Mouse (Mus musculus) testis, adult 2 months (tissue): ENCODE data around the gene Ostm1. TPM values are rescaled to one million over a fixed set of nuclear protein-coding genes. Genes with fewer than 3 reads are reported as not detected.

Experiments
- H3K27ac ChIP-seq: fragments of 200-500 bp; 2 replicates; pipeline ENCODE4 v1.5.1; 2012; ENCODE audit warnings: low read depth, low read length; ENCODE audit not compliant: control insufficient read depth, insufficient read depth
- H3K27me3 ChIP-seq: fragments of 200-500 bp; 2 replicates; pipeline ENCODE4 v1.6.1; 2012; ENCODE audit warnings: mild to moderate bottlenecking, low read length, moderate library complexity; ENCODE audit not compliant: control insufficient read depth, insufficient read depth
- H3K36me3 ChIP-seq: fragments of 200-500 bp; 2 replicates; pipeline ENCODE4 v1.6.1; 2012; ENCODE audit warnings: mild to moderate bottlenecking, low read length; ENCODE audit not compliant: control insufficient read depth, insufficient read depth
- H3K4me1 ChIP-seq: fragments of 200-500 bp; 2 replicates; pipeline ENCODE4 v1.6.1; 2012; ENCODE audit warnings: low read length; ENCODE audit not compliant: control insufficient read depth, insufficient read depth
- H3K4me3 ChIP-seq: fragments of 200-500 bp; 2 replicates; pipeline ENCODE4 v1.5.1; 2012; ENCODE audit warnings: low read depth, mild to moderate bottlenecking, low read length, moderate library complexity, mixed read lengths; ENCODE audit not compliant: control insufficient read depth
- CTCF ChIP-seq: fragments of 200-500 bp; IDR thresholded peaks from 2 replicates; pipeline ENCODE4 v1.5.1; 2012; ENCODE audit warnings: low read depth, mild to moderate bottlenecking, inconsistent platforms, low read length, moderate library complexity; ENCODE audit not compliant: control insufficient read depth, insufficient read depth, insufficient replicate concordance
- POLR2A ChIP-seq: fragments of 200-500 bp; IDR thresholded peaks from 2 replicates; pipeline ENCODE4 v1.6.1; 2012; ENCODE audit warnings: low read depth, mild to moderate bottlenecking, inconsistent platforms, low read length, moderate library complexity; ENCODE audit not compliant: control insufficient read depth
- polyA plus RNA-seq: library from polyadenylated mRNA; depleted of rRNA; stranded (reverse); fragments of >200 nt; gene quantifications from 2 replicates; pipeline ENCODE4 v1.2.3, GENCODE M21; 2012

Gene Ostm1
- polyA plus RNA-seq, 1 experiment: 4.1 TPM

GRCm38 (mm10) chr10:42579475-42580130 lies 4.0 kb upstream of the Ostm1 start:
- no peaks in the 10 kb centered on the region for H3K36me3 ChIP-seq
- no peak overlapping the region for H3K4me3 ChIP-seq
- H3K27ac ChIP-seq: no peak overlapping the region
- no peak for TF ChIP-seq CTCF
- TF ChIP-seq POLR2A: no peak
- H3K4me1 ChIP-seq: peaks cover 27% of the 10 kb centered on the region
- H3K27me3 ChIP-seq: peaks cover 21% of the 10 kb centered on the region

- Histone ChIP-seq H3K36me3 (no peaks in the 10 kb centered on the region), H3K4me1 (peaks cover 27% of the 10 kb centered on the region), H3K4me3 (no peak overlapping the region), H3K27me3 (peaks cover 21% of the 10 kb centered on the region), H3K27ac (no peak overlapping the region)
- no peak for TF ChIP-seq POLR2A
- no peak for TF ChIP-seq CTCF
These were observed 3.3 kb upstream of the Ostm1 start for GRCm38 (mm10) chr10:42580131-42580950.

GRCm38 (mm10) chr10:42580951-42581277 lies 2.7 kb upstream of the Ostm1 start:
- H3K36me3 ChIP-seq: no peaks in the 10 kb centered on the region
- H3K27me3 ChIP-seq: peaks cover 21% of the 10 kb centered on the region
- H3K4me1 ChIP-seq: peaks cover 27% of the 10 kb centered on the region
- no peak overlapping the region for H3K4me3 ChIP-seq
- TF ChIP-seq POLR2A: no peak
- TF ChIP-seq CTCF: no peak
- H3K27ac ChIP-seq: no peak overlapping the region

GRCm38 (mm10) chr10:42581694-42582565 lies 1.7 kb upstream of the Ostm1 start:
- TF ChIP-seq POLR2A (no peak), CTCF (no peak)
- Histone ChIP-seq H3K4me1 (peaks cover 27% of the 10 kb centered on the region), H3K27ac (no peak overlapping the region), H3K4me3 (no peak overlapping the region), H3K27me3 (peaks cover 21% of the 10 kb centered on the region), H3K36me3 (no peaks in the 10 kb centered on the region)

GRCm38 (mm10) chr10:42582566-42583110 lies 984 bp upstream of the Ostm1 start:
- peaks cover 27% of the 10 kb centered on the region for H3K4me1 ChIP-seq
- no peak overlapping the region for H3K27ac ChIP-seq
- no peaks in the 10 kb centered on the region for H3K36me3 ChIP-seq
- TF ChIP-seq POLR2A: no peak
- no peak for TF ChIP-seq CTCF
- peaks cover 21% of the 10 kb centered on the region for H3K27me3 ChIP-seq
- no peak overlapping the region; the same call in 1 of the 2 replicates for H3K4me3 ChIP-seq

DNA sequence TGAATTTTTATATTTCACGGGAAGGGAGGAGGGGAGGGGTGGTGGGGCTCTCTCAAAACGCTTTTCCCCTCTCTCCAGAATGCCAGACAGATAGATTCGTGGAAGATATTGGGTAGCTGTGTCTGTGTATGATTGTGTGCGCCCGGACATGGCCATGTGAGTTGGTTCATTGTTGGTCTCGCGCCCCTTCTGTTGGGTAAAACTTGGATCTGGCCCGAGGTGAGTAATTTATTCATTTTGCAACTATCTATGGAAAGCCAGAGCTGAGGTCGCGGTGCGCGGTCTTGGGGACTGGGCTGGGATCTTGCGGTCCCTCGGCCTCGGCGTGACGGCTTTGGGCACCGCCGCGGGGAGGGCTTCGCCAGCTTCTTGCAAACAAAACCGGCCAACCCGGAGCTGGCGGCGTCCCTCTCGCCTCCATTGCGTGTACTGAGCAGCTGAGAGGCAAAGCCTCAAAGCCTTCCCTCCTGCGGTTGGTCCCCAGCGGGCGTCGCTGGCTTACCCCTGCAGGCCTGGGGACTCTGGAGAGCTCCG lies 347 bp downstream of the Ostm1 start:
- no peak overlapping the region; the same call in 1 of the 2 replicates for H3K4me3 ChIP-seq
- H3K36me3 ChIP-seq: no peaks in the 10 kb centered on the region
- H3K27ac ChIP-seq: no peak overlapping the region
- TF ChIP-seq CTCF (no peak), POLR2A (no peak)
- H3K4me1 ChIP-seq: peaks cover 27% of the 10 kb centered on the region
- H3K27me3 ChIP-seq: peaks cover 19% of the 10 kb centered on the region

GRCm38 (mm10) chr10:42584436-42584983 lies 888 bp downstream of the Ostm1 start:
- TF ChIP-seq CTCF: no peak
- no peak for TF ChIP-seq POLR2A
- Histone ChIP-seq H3K4me1 (peaks cover 25% of the 10 kb centered on the region), H3K27me3 (peaks cover 16% of the 10 kb centered on the region), H3K4me3 (no peak overlapping the region; the same call in 1 of the 2 replicates), H3K36me3 (no peaks in the 10 kb centered on the region), H3K27ac (no peak overlapping the region)
